Mouse (Mus musculus) frontal cortex, postnatal 25 days (tissue): ENCODE data around the gene Rims3.

Experiments
- DNase-seq, 2 experiments: peaks; one replicate each; pipeline ENCODE4 v3.0.0; 2022; ENCODE audit warnings: low spot score in 2 of 2

Gene Rims3

GRCm38 (mm10) chr4:120849451-120849850 lies 5.2 kb upstream of the Rims3 start:
- DNase-seq: no peak

GRCm38 (mm10) chr4:120850946-120851345 lies 3.7 kb upstream of the Rims3 start:
- peak; percentile 52 to 57 for DNase-seq

GRCm38 (mm10) chr4:120855360-120856060 lies 894 bp downstream of the Rims3 start:
- DNase-seq: no peak

- no peak for DNase-seq
Measured at GRCm38 (mm10) chr4:120856376-120856775, 1.8 kb downstream of the Rims3 start.

- DNase-seq: no peak
Measured at GRCm38 (mm10) chr4:120859865-120860264, 5.2 kb downstream of the Rims3 start.

- no peak for DNase-seq
Measured at GRCm38 (mm10) chr4:120866211-120866610, 11.6 kb downstream of the Rims3 start.

GRCm38 (mm10) chr4:120868246-120868645 lies 13.6 kb downstream of the Rims3 start:
- no peak for DNase-seq

GRCm38 (mm10) chr4:120868988-120869387 lies 14.4 kb downstream of the Rims3 start:
- no peak for DNase-seq

GRCm38 (mm10) chr4:120870262-120870748 lies 15.7 kb downstream of the Rims3 start:
- DNase-seq: no peak

GRCm38 (mm10) chr4:120875961-120876360 lies 21.3 kb downstream of the Rims3 start:
- DNase-seq: no peak

GRCm38 (mm10) chr4:120878728-120879127 lies 24.1 kb downstream of the Rims3 start:
- no peak for DNase-seq

- no peak for DNase-seq
Measured at GRCm38 (mm10) chr4:120879386-120879785, 24.8 kb downstream of the Rims3 start.

- no peak for DNase-seq
Measured at GRCm38 (mm10) chr4:120880731-120881432, 26.3 kb downstream of the Rims3 start.

GRCm38 (mm10) chr4:120882002-120882625 lies 27.5 kb downstream of the Rims3 start:
- no peak for DNase-seq

GRCm38 (mm10) chr4:120885208-120886120 lies 30.8 kb downstream of the Rims3 start:
- no peak for DNase-seq

- no peak for DNase-seq
Measured at GRCm38 (mm10) chr4:120886131-120886530, 31.5 kb downstream of the Rims3 start.

GRCm38 (mm10) chr4:120886811-120887210 lies 32.2 kb downstream of the Rims3 start:
- no peak for DNase-seq

GRCm38 (mm10) chr4:120887381-120888112 lies 32.9 kb downstream of the Rims3 start:
- peak in 1 of 2 experiments; percentile 70 for DNase-seq

GRCm38 (mm10) chr4:120888884-120889283 lies 34.3 kb downstream of the Rims3 start:
- no peak for DNase-seq

- DNase-seq: no peak
Measured at GRCm38 (mm10) chr4:120890754-120891440, 36.3 kb downstream of the Rims3 start.
